Mouse (Mus musculus): ENCODE results near the gene Htt. TPM values are rescaled to one million over a fixed set of nuclear protein-coding genes. Genes with fewer than 3 reads are reported as not detected.

Gene Htt
- total RNA-seq, 2 experiments from 2014 or later: 73.0 to 85.5 TPM

Small RNAs within 50 kb of the gene (microRNA-seq; reads per million reads assigned to microRNA genes)
- 0 reads per million in 2 experiments for gene Mir467g

Other genes starting within 250 kb of the Htt start
- 10 to 100 TPM; 19.2 to 30.8 TPM for gene Tnip2, start 247.7 kb upstream of the Htt start, total RNA-seq (2021)
- gene Sh3bp2, start 235.9 kb upstream of the Htt start, total RNA-seq (2021): 1 to 10 TPM; 3.7 to 7.5 TPM
- 100 to 1,000 TPM; 452 to 468 TPM for gene Add1, start 188.1 kb upstream of the Htt start, total RNA-seq (2021)
- gene Mfsd10, start 124.5 kb upstream of the Htt start, total RNA-seq (2021): 10 to 100 TPM; 38.2 to 42.7 TPM
- 10 to 100 TPM; 13.1 to 15.0 TPM for gene Nop14, start 101.6 kb upstream of the Htt start, total RNA-seq (2021)
- gene Grk4, start 101.4 kb upstream of the Htt start, total RNA-seq (2021): 1 to 10 TPM; 5.6 to 6.6 TPM
- 1 to 10 TPM; 7.0 to 7.4 TPM for gene Msantd1, start 146.3 kb downstream of the Htt start, total RNA-seq (2021)
- gene Rgs12, start 187.7 kb downstream of the Htt start, total RNA-seq (2021): 10 to 100 TPM; 42.7 to 45.9 TPM

All from layer of hippocampus, postnatal 25 days (tissue).